Mouse (Mus musculus): ENCODE data around the gene Churc1.
A peak's percentile ranks its signal among the peaks of the same experiment; 100 is the strongest.
"Not testable (repeated sequence)": the region's sequence is repeated elsewhere in the genome, so short reads cannot be mapped to it uniquely, and the experiment has no call there.

Gene Churc1

GRCm38 (mm10) chr12:76765354-76765851 lies at the start of gene Churc1, which contains the start of gene Fntb:
Churc1 (plus strand) TSS chr12:76765538.
Fntb (plus strand) TSS chr12:76765589.
- DNase-seq = peak; percentile 75 to 81

- DNase-seq = no peak
Observed at GRCm38 (mm10) chr12:76718384-76718783, 47.0 kb upstream of the Churc1 start.

GRCm38 (mm10) chr12:76720572-76720971 lies 44.8 kb upstream of the Churc1 start:
- no peak for DNase-seq

- DNase-seq = no peak
Observed at GRCm38 (mm10) chr12:76722026-76722425, 43.3 kb upstream of the Churc1 start.

- no peak for DNase-seq
Observed at GRCm38 (mm10) chr12:76727955-76728354, 37.4 kb upstream of the Churc1 start.

GRCm38 (mm10) chr12:76750866-76751459 lies 14.4 kb upstream of the Churc1 start:
- peak; percentile 28 to 43 for DNase-seq

- peak; percentile 38 to 62 for DNase-seq
Observed at GRCm38 (mm10) chr12:76752652-76753318, 12.6 kb upstream of the Churc1 start.

GRCm38 (mm10) chr12:76765901-76766630 lies 728 bp downstream of the Churc1 start:
- peak in 1 of 2 experiments; percentile 30 for DNase-seq

- no peak for DNase-seq
Observed at GRCm38 (mm10) chr12:76770841-76771500, 5.6 kb downstream of the Churc1 start.

- DNase-seq = no peak
Observed at GRCm38 (mm10) chr12:76771540-76771939, 6.2 kb downstream of the Churc1 start.

- DNase-seq = no peak
Observed at GRCm38 (mm10) chr12:76774652-76775051, 9.3 kb downstream of the Churc1 start.

GRCm38 (mm10) chr12:76775132-76775531 lies 9.8 kb downstream of the Churc1 start:
- DNase-seq = no peak

GRCm38 (mm10) chr12:76776898-76777297 lies 11.6 kb downstream of the Churc1 start:
- DNase-seq = no peak

GRCm38 (mm10) chr12:76777845-76778244 lies 12.5 kb downstream of the Churc1 start:
- DNase-seq = no peak

- no peak for DNase-seq
Observed at GRCm38 (mm10) chr12:76778305-76779083, 13.2 kb downstream of the Churc1 start.

GRCm38 (mm10) chr12:76779951-76780350 lies 14.6 kb downstream of the Churc1 start:
- DNase-seq = no peak

GRCm38 (mm10) chr12:76780639-76781468 lies 15.5 kb downstream of the Churc1 start:
- DNase-seq = no peak

- no peak for DNase-seq
Observed at GRCm38 (mm10) chr12:76784056-76784619, 18.8 kb downstream of the Churc1 start.

- no peak for DNase-seq
Observed at GRCm38 (mm10) chr12:76790446-76791084, 25.2 kb downstream of the Churc1 start.

GRCm38 (mm10) chr12:76792540-76792939 lies 27.2 kb downstream of the Churc1 start:
- not testable (repeated sequence) for DNase-seq
